Mouse (Mus musculus) intestine, embryonic 14.5 days (tissue): ENCODE data around the gene Rnpepl1. TPM values are rescaled to one million over a fixed set of nuclear protein-coding genes. Genes with fewer than 3 reads are reported as not detected.
"Not testable (repeated sequence)": the region's sequence is repeated elsewhere in the genome, so short reads cannot be mapped to it uniquely, and the experiment has no call there.

Experiments used
- ATAC-seq: fragments of 200-750 bp; cut with Nextera tagmentation; replicated peaks from 2 replicates; pipeline ENCODE4 v1.8.0; 2017; ENCODE audit warnings: low read depth, moderate number of reproducible peaks, moderate TSS enrichment, moderate library complexity; ENCODE audit not compliant: low FRiP score, low TSS enrichment
- DNase-seq: peaks from one replicate; pipeline ENCODE4 v3.0.0-alpha.2; 2018; ENCODE audit warnings: low spot score
- H3K27ac ChIP-seq: fragments of 300-500 bp; sonication (generic); 2 replicates; pipeline ENCODE4 v1.5.1; 2014; ENCODE audit warnings: low read depth, mild to moderate bottlenecking, control low read depth
- H3K27me3 ChIP-seq: fragments of 300-500 bp; sonication (generic); replicated peaks from 2 replicates; pipeline ENCODE4 v1.6.1; 2014; ENCODE audit warnings: low read length, control low read depth; ENCODE audit not compliant: control insufficient read depth, insufficient read depth
- H3K36me3 ChIP-seq: fragments of 300-500 bp; sonication (generic); 2 replicates; pipeline ENCODE4 v1.6.1; 2014; ENCODE audit warnings: low read length, control low read depth; ENCODE audit not compliant: control insufficient read depth, insufficient read depth
- H3K4me1 ChIP-seq: fragments of 300-500 bp; sonication (generic); replicated peaks from 2 replicates; pipeline ENCODE4 v1.6.1; 2014; ENCODE audit warnings: low read length, control low read depth, mixed read lengths; ENCODE audit not compliant: control insufficient read depth, insufficient read depth
- H3K4me2 ChIP-seq: fragments of 300-500 bp; sonication (generic); 2 replicates; pipeline ENCODE4 v1.6.1; 2014; ENCODE audit warnings: low read length
- H3K4me3 ChIP-seq: fragments of 300-500 bp; sonication (generic); 2 replicates; pipeline ENCODE4 v1.5.1; 2014; ENCODE audit warnings: low read depth, low read length, control low read depth, mixed read lengths
- H3K9ac ChIP-seq: fragments of 300-500 bp; sonication (generic); 2 replicates; pipeline ENCODE4 v1.6.1; 2014; ENCODE audit warnings: mild to moderate bottlenecking, low read length
- H3K9me3 ChIP-seq: fragments of 300-500 bp; sonication (generic); 2 replicates; pipeline ENCODE4 v1.6.1; 2016; ENCODE audit warnings: low read length, control low read depth; ENCODE audit not compliant: control insufficient read depth
- WGBS: fragments of 180-500 bp; shearing (Covaris S2); extraction: QIAGEN DNeasy Blood & Tissue Kit; methylation state at CpG from one replicate; pipeline ENCODE4 v1.1.7; 2014; 5-methylcytosine and 5-hydroxymethylcytosine counted together
- polyA plus RNA-seq: library from polyadenylated mRNA; unstranded; fragments of >200 nt; fragmentation: Nextera tagmentation; extraction: Ambion mirVana; gene quantifications from 2 replicates; pipeline ENCODE4 v1.2.1, GENCODE M21; 2014

Gene Rnpepl1
- polyA plus RNA-seq, 1 experiment from 2014 or later = 36.8 TPM

DNA sequence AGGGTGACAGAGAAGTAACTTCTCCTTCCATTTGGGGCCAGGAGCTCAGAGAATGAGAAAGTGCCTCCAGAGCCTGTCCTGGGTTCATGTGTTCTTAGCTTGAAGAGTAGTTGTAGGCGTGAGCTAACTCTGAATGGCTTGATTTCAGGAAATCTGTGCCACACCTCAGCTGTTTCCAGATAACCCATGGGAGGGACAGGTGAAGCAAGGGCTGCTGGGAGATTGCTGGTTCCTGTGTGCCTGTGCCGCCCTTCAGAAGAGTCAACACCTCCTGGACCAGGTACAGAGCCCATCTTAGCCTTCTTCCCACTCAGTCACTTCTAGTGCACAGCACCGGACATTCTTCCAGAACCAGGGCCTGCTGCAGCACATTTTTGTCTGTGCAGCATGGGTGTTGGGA, 27.2 kb downstream of the Rnpepl1 start:
- H3K27ac ChIP-seq = no peak overlapping the region
- H3K9ac ChIP-seq = no peak overlapping the region
- H3K27me3 ChIP-seq = no peaks in the 10 kb centered on the region
- H3K4me1 ChIP-seq = peaks cover 20% of the 10 kb centered on the region
- no peak overlapping the region for H3K4me3 ChIP-seq
- 80% methylated on average over 3 of the region's 3 CpGs for WGBS
- DNase-seq = no peak
- ATAC-seq = no peak
- H3K4me2 ChIP-seq = no peak overlapping the region
- peaks cover 42% of the 10 kb centered on the region for H3K36me3 ChIP-seq
- peaks cover 4% of the 10 kb centered on the region; the same call in 1 of the 2 replicates for H3K9me3 ChIP-seq

DNA sequence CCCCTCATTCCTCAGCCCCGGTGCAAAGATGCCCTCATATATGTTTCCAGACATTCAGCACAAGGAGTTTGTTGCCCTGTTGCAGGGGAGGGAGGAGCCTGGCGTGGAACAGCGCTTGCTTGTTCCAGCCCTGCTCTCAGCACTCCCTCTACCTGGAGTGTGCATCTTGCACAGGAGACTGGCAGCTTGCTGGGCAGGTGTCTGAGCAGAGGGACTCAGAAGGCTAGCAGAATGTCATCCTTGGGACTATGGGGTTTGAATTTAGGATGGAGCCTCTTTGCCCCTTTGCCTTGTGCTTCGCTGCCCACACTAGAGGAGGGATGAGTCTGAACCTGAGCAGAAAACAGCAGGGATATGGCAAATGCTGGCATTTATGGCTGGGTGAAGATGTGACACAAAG, 29.2 kb downstream of the Rnpepl1 start:
- 96% methylated on average over 4 of the region's 4 CpGs for WGBS
- Histone ChIP-seq H3K9ac (no peak overlapping the region), H3K4me1 (peaks cover 15% of the 10 kb centered on the region), H3K4me2 (no peak overlapping the region), H3K4me3 (no peak overlapping the region), H3K27me3 (no peaks in the 10 kb centered on the region), H3K36me3 (peaks cover 60% of the 10 kb centered on the region), H3K27ac (no peak overlapping the region), H3K9me3 (no peaks in the 10 kb centered on the region)
- ATAC-seq (no peak), DNase-seq (no peak)

DNA sequence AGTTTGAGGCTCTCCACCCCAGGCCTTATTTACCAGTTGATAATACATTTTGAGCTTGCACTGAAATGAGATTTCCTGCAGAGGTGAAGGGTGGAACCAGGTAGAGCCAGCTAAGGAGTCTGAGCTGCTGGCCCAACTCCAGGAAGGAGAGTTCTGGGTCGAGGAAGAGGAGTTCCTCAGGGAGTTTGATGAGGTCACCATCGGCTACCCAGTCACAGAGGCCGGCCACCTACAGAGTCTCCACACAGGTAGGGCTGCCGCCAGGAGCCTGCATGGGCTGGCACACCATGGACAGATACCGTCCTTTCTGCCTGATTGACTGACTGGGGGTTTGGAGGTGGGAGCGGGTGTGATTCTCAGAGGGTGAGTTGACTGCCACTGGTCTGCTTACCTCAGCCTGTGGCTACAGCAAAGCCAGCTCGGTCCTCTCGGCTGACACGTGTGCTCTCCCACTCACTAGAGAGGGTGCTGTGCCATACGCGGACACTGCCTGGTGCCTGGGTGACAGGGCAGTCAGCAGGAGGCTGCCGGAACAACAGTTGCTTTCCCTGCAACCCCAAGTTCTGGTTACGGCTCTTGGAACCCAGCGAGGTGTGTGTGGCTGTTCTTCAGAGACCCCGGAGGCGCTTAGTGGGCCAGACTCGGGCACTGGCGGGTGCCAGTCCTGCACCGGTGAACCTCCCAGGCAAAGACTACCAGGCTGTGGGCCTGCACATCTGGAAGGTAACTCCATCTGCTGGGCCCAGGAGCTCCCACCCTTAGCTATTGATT, 32.8 kb downstream of the Rnpepl1 start:
- H3K27me3 ChIP-seq = no peaks in the 10 kb centered on the region
- 95% methylated on average over 19 of the region's 19 CpGs for WGBS
- no peak overlapping the region for H3K9ac ChIP-seq
- H3K36me3 ChIP-seq = peaks cover 83% of the 10 kb centered on the region
- H3K4me2 ChIP-seq = no peak overlapping the region
- no peak overlapping the region for H3K27ac ChIP-seq
- H3K9me3 ChIP-seq = no peaks in the 10 kb centered on the region
- ATAC-seq (no peak), DNase-seq (no peak)
- H3K4me1 ChIP-seq = no peaks in the 10 kb centered on the region
- H3K4me3 ChIP-seq = no peak overlapping the region

DNA sequence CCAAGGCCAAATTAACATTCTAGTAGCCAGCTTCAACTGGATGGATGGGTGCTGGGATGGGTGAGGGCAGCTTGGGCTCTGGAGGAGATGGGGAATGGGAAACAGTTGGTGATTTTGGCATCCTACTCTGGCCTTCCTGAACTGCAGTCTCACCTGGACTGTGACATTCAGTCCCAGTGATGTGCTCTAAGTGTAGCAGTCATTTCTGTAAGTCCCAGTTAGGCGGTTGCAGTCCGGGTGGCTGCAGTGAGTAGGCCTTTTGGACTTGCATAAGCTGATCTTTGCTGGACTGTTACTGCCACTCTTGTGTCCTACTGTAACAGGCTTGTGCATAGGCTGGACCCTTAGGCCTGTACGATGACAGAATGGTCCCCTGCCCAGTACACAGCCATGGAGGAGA, 37.4 kb downstream of the Rnpepl1 start:
- no peak overlapping the region for H3K27ac ChIP-seq

DNA sequence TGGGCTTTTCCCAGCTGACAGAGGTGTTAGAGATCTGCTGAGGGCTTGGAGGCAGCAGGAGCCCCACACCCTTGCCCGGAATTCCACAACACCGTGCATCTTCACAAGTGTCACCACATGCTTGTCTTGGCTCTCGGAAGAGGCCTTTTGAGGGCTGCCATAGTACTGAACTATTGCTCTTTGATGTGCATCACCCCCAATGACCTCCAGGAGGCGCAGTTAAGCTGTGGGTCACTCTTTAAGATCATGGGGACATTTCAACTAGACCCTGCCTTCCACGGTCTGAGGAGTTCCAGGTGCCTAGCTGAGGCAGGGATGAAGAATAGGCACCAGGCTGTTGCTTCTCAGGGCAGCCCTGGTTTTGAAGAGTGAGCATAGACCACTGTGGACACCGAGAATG, 38.8 kb downstream of the Rnpepl1 start:
- no peaks in the 10 kb centered on the region for H3K27me3 ChIP-seq
- ATAC-seq (no peak), DNase-seq (no peak)
- no peak overlapping the region for H3K27ac ChIP-seq
- WGBS = 59% methylated on average over 6 of the region's 6 CpGs
- H3K36me3 ChIP-seq = peaks cover 36% of the 10 kb centered on the region
- no peak overlapping the region for H3K4me3 ChIP-seq
- H3K4me2 ChIP-seq = peak overlapping the region; percentile 39
- H3K4me1 ChIP-seq = no peaks in the 10 kb centered on the region
- no peak overlapping the region for H3K9ac ChIP-seq
- no peaks in the 10 kb centered on the region for H3K9me3 ChIP-seq

More for the DNA sequence above, 37.4 kb downstream of the Rnpepl1 start:
- Histone ChIP-seq H3K4me2 (no peak overlapping the region), H3K27me3 (no peaks in the 10 kb centered on the region), H3K9me3 (no peaks in the 10 kb centered on the region), H3K4me1 (no peaks in the 10 kb centered on the region), H3K4me3 (no peak overlapping the region), H3K9ac (no peak overlapping the region), H3K36me3 (peaks cover 50% of the 10 kb centered on the region)
- DNase-seq (no peak), ATAC-seq (no peak)
- 94% methylated on average over 3 of the region's 3 CpGs for WGBS

DNA sequence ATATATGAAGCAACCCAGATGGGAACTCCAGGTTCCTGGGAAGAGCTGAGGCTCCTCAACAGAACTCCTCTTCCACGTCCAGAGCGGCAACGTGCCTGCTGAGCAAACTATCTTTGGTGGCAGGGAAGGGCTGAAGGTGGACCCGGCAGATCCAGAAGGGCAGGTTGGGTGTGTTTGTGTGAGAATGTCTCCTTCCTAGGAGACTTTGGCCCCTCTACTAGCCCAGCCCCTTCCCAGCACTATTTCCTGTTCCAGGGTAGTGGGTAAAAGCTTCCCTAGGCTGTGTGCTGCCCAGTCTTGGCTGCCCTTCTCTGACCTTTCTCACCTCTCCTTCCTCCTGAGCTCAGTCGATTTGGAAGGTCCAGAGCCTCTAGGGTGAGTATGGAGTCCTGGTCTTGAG, 40.0 kb downstream of the Rnpepl1 start, which contains the start of gene Gpr35:
TSS of gene Gpr35 (plus strand) at position 259 of the 400 bp plus-strand sequence.
- Histone ChIP-seq H3K36me3 (peaks cover 26% of the 10 kb centered on the region), H3K27me3 (no peaks in the 10 kb centered on the region), H3K9ac (peak within 1 kb of the TSS; percentile 17; the same call in 1 of the 2 replicates), H3K4me2 (peak within 1 kb of the TSS; percentile 39), H3K27ac (peak within 1 kb of the TSS; percentile 11), H3K4me1 (no peaks in the 10 kb centered on the region), H3K9me3 (no peaks in the 10 kb centered on the region), H3K4me3 (peak within 1 kb of the TSS; percentile 28)
- WGBS = 52% methylated on average over 5 of the region's 5 CpGs
- DNase-seq = peak; percentile 75
- peak; percentile 88 for ATAC-seq

DNA sequence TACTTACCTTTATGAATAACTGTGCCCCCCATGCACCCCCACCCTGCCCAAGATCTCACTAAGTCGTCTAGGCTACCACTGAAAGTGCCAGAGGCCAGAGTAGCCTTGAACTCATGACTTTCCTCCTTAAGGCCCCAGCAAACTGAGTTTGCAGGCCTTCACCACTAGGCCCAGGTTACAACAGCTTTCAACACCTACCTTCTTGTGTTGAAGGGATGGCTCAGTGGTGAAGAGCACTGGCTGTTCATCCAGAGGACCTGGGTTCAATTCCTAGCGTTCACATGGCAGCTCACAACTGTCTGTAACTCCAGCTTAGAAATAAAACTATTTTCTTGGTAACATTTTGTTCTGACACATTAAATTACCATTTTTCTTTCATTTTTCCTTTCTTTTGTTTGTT, 43.1 kb downstream of the Rnpepl1 start:
- DNase-seq = no peak
- no peak for ATAC-seq

DNA sequence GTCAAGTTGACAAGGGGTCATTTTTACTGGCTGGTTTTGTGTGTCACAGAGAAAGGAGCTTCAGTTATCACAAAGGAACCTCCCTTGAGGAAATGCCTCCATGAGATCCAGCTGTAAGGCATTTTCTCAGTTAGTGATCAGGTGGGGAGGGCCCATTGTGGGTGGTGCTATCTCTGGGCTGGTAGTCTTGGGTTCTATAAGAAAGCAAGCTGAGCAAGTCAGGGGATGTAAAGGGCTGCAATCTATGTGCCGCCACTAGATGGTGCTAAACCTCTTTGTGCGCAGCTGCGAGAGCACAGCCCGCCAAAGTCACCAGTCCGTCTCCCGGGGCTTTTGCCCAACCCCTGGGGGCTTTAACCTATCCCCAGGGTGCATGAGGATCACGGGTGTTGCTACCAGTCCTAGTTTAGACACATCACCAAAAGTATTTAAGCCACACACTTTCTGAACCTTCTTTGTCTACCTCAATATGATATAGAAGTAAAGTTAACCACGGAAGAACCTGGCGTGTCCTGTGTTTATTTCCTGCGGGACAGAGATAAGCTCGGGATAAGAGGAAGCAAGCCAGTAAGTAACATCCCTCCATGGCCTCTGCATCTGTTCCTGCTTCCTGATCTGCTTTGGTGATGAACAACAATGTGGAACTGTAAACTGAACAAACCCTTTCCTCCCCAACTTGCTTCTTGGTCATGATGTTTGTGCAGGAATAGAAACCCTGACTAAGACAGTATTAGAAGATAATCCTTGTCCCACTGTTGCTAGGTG, 46.2 kb downstream of the Rnpepl1 start:
- Histone ChIP-seq H3K4me3 (peak overlapping the region; percentile 15; the same call in 1 of the 2 replicates), H3K4me2 (peak overlapping the region; percentile 39)
- WGBS = 3% methylated on average over 11 of the region's 11 CpGs
- DNase-seq, H3K27ac ChIP-seq, H3K9ac ChIP-seq, H3K9me3 ChIP-seq, H3K27me3 ChIP-seq, H3K36me3 ChIP-seq, H3K4me1 ChIP-seq: not testable (repeated sequence)
- ATAC-seq = 0 out of 2 replicates have a peak, but pooled peaks have one; percentile 32

More for the DNA sequence above, 43.1 kb downstream of the Rnpepl1 start:
- H3K27ac ChIP-seq = no peak overlapping the region
- no peak overlapping the region for H3K4me3 ChIP-seq
- no peak overlapping the region for H3K9ac ChIP-seq
- H3K9me3 ChIP-seq = no peaks in the 10 kb centered on the region
- 0 out of 2 replicates have a peak, but pooled peaks cover 4% of the 10 kb centered on the region for H3K36me3 ChIP-seq
- H3K27me3 ChIP-seq = no peaks in the 10 kb centered on the region
- H3K4me1 ChIP-seq = no peaks in the 10 kb centered on the region
- no peak overlapping the region for H3K4me2 ChIP-seq
- WGBS = 71% methylated on average over 2 of the region's 2 CpGs
